Mouse (Mus musculus) frontal cortex, adult (tissue): ENCODE data around the gene Shisa8.
A peak's percentile ranks its signal among the peaks of the same experiment; 100 is the strongest.

Experiments used
- ATAC-seq: cut with Nextera tagmentation; 2 replicates; pipeline ENCODE4 v1.9.2; 2017; ENCODE audit warnings: mild to moderate bottlenecking, moderate library complexity, mixed read lengths; ENCODE audit not compliant: low TSS enrichment

Gene Shisa8

GRCm38 (mm10) chr15:82223251-82223650 is 10.6 kb upstream of the Shisa8 start:
- no peak for ATAC-seq

GRCm38 (mm10) chr15:82221104-82221860 is 8.7 kb upstream of the Shisa8 start:
- ATAC-seq, result no peak

GRCm38 (mm10) chr15:82220003-82220675 is 7.5 kb upstream of the Shisa8 start:
- no peak for ATAC-seq

- no peak for ATAC-seq
Observed at GRCm38 (mm10) chr15:82218778-82219666, 6.4 kb upstream of the Shisa8 start.

- no peak for ATAC-seq
Observed at GRCm38 (mm10) chr15:82217980-82218379, 5.4 kb upstream of the Shisa8 start.

- ATAC-seq, result no peak
Observed at GRCm38 (mm10) chr15:82217039-82217438, 4.4 kb upstream of the Shisa8 start.

GRCm38 (mm10) chr15:82216142-82216827 is 3.7 kb upstream of the Shisa8 start:
- no peak for ATAC-seq

GRCm38 (mm10) chr15:82215332-82216046 is 2.9 kb upstream of the Shisa8 start:
- peak; percentile 32; the same call in 1 of the 2 replicates for ATAC-seq

GRCm38 (mm10) chr15:82213222-82213621 is 607 bp upstream of the Shisa8 start:
- ATAC-seq, result no peak

GRCm38 (mm10) chr15:82211911-82212751 is 484 bp downstream of the Shisa8 start:
- ATAC-seq, result no peak

- no peak for ATAC-seq
Observed at GRCm38 (mm10) chr15:82211281-82211680, 1.3 kb downstream of the Shisa8 start.

- ATAC-seq, result no peak
Observed at GRCm38 (mm10) chr15:82210801-82211200, 1.8 kb downstream of the Shisa8 start.

GRCm38 (mm10) chr15:82209295-82210050 is 3.1 kb downstream of the Shisa8 start:
- no peak for ATAC-seq

GRCm38 (mm10) chr15:82208307-82208706 is 4.3 kb downstream of the Shisa8 start:
- ATAC-seq, result no peak

- ATAC-seq, result no peak
Observed at GRCm38 (mm10) chr15:82207504-82208219, 5.0 kb downstream of the Shisa8 start.

GRCm38 (mm10) chr15:82207105-82207459 is 5.5 kb downstream of the Shisa8 start:
- ATAC-seq, result no peak

- ATAC-seq, result peak; percentile 42
Observed at GRCm38 (mm10) chr15:82206365-82207104, 6.1 kb downstream of the Shisa8 start.
